Mouse (Mus musculus) retina, adult 2 months (tissue): Measurements from ENCODE around the gene Got1.
A peak's percentile ranks its signal among the peaks of the same experiment; 100 is the strongest.

Experiments
- DNase-seq: peaks from one replicate; pipeline ENCODE4 v3.0.0-alpha.2; 2012; ENCODE audit warnings: low read depth, low spot score

Gene Got1

GRCm38 (mm10) chr19:43487429-43487828 lies 37.0 kb downstream of the Got1 start:
- peak; percentile 37 for DNase-seq

DNA sequence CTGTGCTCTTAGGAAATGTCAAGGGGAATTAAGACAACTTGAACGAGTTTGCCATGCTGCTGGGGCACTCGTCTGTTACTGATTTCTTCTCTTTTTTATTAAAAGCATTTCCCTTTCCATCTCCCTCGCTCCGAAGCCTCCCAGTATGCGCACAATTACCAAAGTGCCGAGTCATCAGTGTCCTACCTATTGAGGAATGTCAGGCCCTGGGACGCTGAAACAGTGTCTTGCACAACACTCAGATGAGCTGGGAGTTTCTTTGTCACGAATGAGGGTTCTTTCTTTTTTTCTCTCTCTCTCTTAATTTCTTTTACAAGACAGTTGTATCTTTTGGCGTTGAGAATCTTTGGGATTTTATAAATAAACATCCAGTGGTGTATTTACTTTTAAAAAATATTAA lies 43.9 kb downstream of the Got1 start:
- DNase-seq, result no peak

GRCm38 (mm10) chr19:43479431-43479830 lies 45.0 kb downstream of the Got1 start:
- no peak for DNase-seq

- peak; percentile 36 for DNase-seq
Measured at GRCm38 (mm10) chr19:43478891-43479290, 45.5 kb downstream of the Got1 start.

DNA sequence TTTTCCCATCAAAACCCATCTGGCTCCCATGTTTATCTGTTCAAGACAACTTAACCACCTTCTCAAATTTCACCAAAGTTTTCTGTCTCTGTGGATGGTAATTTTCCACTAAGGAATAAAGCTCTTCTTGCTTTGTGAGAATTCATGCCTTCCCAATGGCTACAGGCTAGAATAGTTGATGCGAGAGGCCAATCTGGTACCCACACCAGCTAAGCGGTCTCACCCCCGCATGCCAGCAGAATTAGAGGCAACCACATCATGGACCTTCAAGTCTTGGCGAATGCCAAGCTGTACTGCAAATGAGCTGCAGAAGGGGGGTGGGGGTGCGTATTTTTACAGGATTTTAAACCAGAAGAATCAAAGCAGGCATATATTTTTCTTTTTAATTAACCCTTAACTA lies 47.0 kb downstream of the Got1 start:
- no peak for DNase-seq

GRCm38 (mm10) chr19:43476063-43476462 lies 48.3 kb downstream of the Got1 start:
- DNase-seq, result no peak

GRCm38 (mm10) chr19:43475642-43476041 lies 48.8 kb downstream of the Got1 start:
- no peak for DNase-seq

DNA sequence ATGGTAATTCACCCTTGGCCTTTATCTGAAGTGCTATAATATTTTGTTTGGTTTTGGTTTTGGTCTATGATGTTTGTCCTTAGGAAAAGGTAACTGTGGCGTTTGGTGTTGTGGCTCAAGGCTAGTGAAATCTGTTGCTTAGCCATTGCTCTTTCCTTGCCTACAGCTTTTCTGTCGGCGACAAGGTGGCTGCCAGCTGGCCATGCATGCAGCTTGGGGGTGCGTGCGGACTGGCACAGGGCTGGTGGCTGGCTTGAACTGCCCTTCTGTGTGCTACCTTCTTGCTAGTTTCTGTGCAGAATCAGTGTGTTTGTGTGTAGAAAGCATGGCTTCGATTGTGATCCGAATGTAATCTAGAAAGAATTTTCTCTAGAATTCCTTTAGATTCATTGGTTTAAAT lies 51.6 kb downstream of the Got1 start:
- no peak for DNase-seq

DNA sequence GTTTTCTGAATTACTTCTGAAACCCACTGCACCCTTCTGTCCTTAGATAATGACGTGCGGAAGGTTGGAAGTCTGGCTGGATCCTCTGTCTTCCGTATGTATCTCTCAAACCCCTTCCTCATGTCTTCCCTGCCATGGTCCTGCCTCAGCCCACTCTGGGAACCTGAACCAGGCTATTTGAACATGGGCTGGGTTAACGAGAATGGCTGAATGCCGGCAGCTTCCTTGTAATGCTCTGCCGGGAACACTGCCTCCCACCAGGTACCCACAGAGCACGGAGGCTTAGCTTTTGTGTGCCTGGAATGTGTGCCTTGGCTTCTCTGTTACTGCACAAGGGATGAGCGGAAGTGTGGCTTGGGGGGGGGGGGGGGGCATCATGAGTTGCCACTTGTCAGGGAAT lies 52.1 kb downstream of the Got1 start:
- DNase-seq, result no peak

GRCm38 (mm10) chr19:43469333-43469732 lies 55.1 kb downstream of the Got1 start:
- no peak for DNase-seq

GRCm38 (mm10) chr19:43467927-43468685 lies 56.3 kb downstream of the Got1 start:
- DNase-seq, result no peak

GRCm38 (mm10) chr19:43465601-43466255 lies 58.7 kb downstream of the Got1 start:
- no peak for DNase-seq

GRCm38 (mm10) chr19:43465076-43465475 lies 59.3 kb downstream of the Got1 start:
- DNase-seq, result no peak

- DNase-seq, result no peak
Measured at GRCm38 (mm10) chr19:43464294-43464687, 60.1 kb downstream of the Got1 start.

DNA sequence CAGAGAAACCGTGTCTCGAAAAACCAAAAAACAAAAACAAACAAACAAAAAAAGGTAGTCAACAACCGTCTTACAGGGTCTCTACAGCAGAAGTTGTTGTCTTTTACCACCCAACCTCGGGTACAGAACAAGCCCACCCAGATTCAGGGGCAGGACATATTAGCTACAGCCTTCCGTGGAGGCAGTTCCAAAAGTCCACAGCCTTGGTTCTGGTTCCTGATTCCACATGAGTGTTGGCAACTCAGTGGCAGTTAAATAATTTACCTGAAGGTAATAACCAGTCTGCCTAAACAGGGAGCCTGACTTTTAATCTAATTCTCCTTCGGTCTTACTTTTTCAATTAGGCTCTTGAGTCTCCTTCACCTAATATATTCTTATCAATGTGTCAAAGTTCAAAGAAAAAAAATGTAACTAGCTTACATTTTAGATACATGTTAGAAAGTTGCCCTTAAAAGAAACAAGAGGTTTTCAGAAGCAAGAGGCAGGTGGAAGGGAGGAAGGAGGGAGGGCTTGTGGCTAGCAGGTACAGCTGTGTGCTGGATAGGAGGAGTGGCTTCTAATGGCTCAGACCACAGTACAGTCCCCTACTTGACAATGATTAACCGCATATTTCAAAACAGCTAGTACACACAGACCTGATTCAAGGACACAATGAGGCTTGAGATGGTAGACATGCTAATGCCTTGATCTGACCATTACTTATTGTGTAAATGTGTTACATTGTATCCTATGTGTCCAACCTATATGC lies 60.7 kb downstream of the Got1 start:
- no peak for DNase-seq

DNA sequence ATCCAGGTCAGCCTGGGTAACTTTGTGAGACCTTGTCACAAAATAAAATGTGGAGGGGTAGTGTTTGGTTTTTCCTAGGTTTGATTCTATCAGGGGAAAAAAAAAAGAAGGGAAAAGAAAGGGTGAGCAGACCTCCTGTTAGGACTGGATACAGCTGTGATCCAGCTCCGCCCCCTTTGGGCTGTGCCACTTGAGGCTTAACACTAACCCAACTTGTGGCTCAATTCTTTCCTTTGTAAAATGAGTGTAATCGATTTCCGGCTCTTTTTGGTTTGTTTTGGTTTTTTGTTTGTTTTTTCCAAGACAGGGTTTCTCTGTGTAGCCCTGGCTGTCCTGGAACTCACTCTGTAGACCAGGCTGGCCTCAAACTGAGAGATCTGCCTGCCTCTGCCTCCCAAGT lies 62.3 kb downstream of the Got1 start:
- DNase-seq, result no peak

- DNase-seq, result no peak
Measured at GRCm38 (mm10) chr19:43460481-43460880, 63.9 kb downstream of the Got1 start.

GRCm38 (mm10) chr19:43459948-43460347 lies 64.5 kb downstream of the Got1 start:
- DNase-seq, result no peak

- DNase-seq, result no peak
Measured at GRCm38 (mm10) chr19:43453025-43453424, 71.4 kb downstream of the Got1 start.

GRCm38 (mm10) chr19:43452176-43452575 lies 72.2 kb downstream of the Got1 start:
- no peak for DNase-seq

DNA sequence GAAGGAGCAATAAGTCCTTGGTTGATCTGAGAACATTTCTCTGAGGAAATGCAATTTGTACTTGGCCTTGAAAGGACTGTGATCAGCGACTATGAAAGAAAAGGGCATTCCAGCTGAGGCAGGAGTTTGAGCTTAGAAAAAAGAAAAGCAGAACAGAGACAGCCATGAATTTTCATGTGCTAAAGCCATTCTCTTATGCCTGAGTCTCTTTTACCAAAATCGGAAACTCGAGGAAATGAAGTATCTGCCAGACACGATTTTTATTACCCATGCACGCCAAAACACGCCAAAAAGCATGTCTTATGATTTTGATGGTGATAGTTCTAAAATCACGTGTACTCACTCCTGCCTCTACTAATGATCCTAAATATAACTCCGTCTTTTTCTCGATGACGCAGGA lies 72.8 kb downstream of the Got1 start:
- no peak for DNase-seq
